Mouse (Mus musculus) small intestine, adult 2 months (tissue): ENCODE measurements around the gene Mob3a. TPM values are rescaled to one million over a fixed set of nuclear protein-coding genes. Genes with fewer than 3 reads are reported as not detected.

ENCODE experiments used
- H3K27ac ChIP-seq: fragments of 200-500 bp; 2 replicates; pipeline ENCODE4 v1.5.1; 2012; ENCODE audit warnings: low read depth, low read length, control low read depth, inconsistent platforms; ENCODE audit not compliant: insufficient read depth
- H3K27me3 ChIP-seq: fragments of 200-500 bp; 2 replicates; pipeline ENCODE4 v1.6.1; 2012; ENCODE audit warnings: mild to moderate bottlenecking, moderate library complexity, low read length, inconsistent platforms; ENCODE audit not compliant: control insufficient read depth, insufficient read depth
- H3K36me3 ChIP-seq: fragments of 200-500 bp; 2 replicates; pipeline ENCODE4 v1.6.1; 2012; ENCODE audit warnings: mild to moderate bottlenecking, low read length, control low read depth, inconsistent platforms; ENCODE audit not compliant: control insufficient read depth, insufficient read depth
- H3K4me1 ChIP-seq: fragments of 200-500 bp; 2 replicates; pipeline ENCODE4 v1.6.1; 2012; ENCODE audit warnings: low read length, inconsistent platforms, mixed read lengths; ENCODE audit not compliant: control insufficient read depth, insufficient read depth, insufficient read length
- H3K4me3 ChIP-seq: fragments of 200-500 bp; 2 replicates; pipeline ENCODE4 v1.5.1; 2012; ENCODE audit warnings: low read depth, mild to moderate bottlenecking, control low read depth, inconsistent platforms, low read length, moderate library complexity
- CTCF ChIP-seq: fragments of 200-500 bp; IDR thresholded peaks from 2 replicates; pipeline ENCODE4 v1.5.1; 2012; ENCODE audit warnings: low read depth, mild to moderate bottlenecking, control low read depth, inconsistent platforms, low read length, moderate library complexity, mixed read lengths; ENCODE audit not compliant: insufficient replicate concordance, insufficient read length; ENCODE audit errors: extremely low read depth
- POLR2A ChIP-seq: fragments of 200-500 bp; IDR thresholded peaks from 2 replicates; pipeline ENCODE4 v1.6.1; 2012; ENCODE audit warnings: low read depth, mild to moderate bottlenecking, control low read depth, inconsistent platforms, low read length, moderate library complexity
- WGBS: fragments of 180-500 bp; shearing (Covaris S2); methylation state at CpG from one replicate; pipeline ENCODE4 v1.1.7; 2018; 5-methylcytosine and 5-hydroxymethylcytosine counted together
- polyA plus RNA-seq: library from polyadenylated mRNA; depleted of rRNA; stranded (reverse); fragments of >200 nt; gene quantifications from 2 replicates; pipeline ENCODE4 v1.2.3, GENCODE M21; 2012

Gene Mob3a
- polyA plus RNA-seq, 1 experiment = 40.0 TPM

DNA sequence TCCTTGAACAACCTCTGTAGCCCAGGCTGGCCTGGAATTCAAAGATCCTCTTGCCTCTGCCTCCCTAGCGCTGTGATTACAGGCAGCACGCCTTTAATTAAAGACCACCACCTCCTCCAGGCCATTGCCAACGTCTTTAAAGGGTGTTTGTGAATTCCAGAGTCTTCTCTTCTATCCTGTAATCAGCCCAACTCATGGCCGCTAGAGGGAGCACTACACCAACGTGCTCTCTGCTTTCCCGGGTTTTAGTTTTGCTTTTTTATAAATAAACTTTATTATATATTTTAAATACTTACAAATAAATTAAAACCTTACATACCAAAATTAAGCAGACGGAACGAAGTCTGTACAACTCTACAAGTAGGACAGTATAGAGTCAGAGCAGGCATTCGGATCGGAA lies 42.6 kb downstream of the Mob3a start:
- WGBS = 7% methylated on average over 10 of the region's 10 CpGs
- peak overlapping the region; percentile 85 for H3K27ac ChIP-seq

DNA sequence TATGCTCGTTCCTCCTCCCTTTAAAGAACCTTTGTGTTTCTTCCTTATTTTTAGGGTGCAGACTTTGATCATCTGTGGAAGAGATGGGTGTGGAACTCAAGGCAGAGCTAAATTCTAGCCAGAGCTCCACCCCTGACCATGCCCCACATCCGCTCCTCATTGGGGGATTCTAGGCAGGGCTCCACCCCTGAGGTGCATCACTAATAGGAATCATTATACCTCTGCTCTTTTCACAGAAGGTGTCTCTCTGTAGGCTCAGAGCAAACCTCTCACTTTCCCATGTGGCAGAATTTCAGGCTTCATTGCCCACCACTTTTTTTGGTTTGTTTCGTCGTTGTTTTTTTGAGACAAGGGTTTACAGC lies 43.0 kb downstream of the Mob3a start:
- peaks cover 25% of the 10 kb centered on the region for H3K4me1 ChIP-seq
- H3K36me3 ChIP-seq = no peaks in the 10 kb centered on the region
- H3K27ac ChIP-seq = peak overlapping the region; percentile 85
- TF ChIP-seq POLR2A (no peak), CTCF (no peak)
- WGBS = 16% methylated on average over 4 of the region's 4 CpGs
- H3K4me3 ChIP-seq = peak overlapping the region; percentile 36; the same call in 1 of the 2 replicates
- no peaks in the 10 kb centered on the region for H3K27me3 ChIP-seq

More for the DNA sequence above, 42.6 kb downstream of the Mob3a start:
- no peaks in the 10 kb centered on the region for H3K36me3 ChIP-seq
- TF ChIP-seq POLR2A = no peak
- peak; percentile 69; the same call in 1 of the 2 replicates for TF ChIP-seq CTCF
- H3K4me1 ChIP-seq = peaks cover 26% of the 10 kb centered on the region
- no peaks in the 10 kb centered on the region for H3K27me3 ChIP-seq
- H3K4me3 ChIP-seq = peak overlapping the region; percentile 36; the same call in 1 of the 2 replicates

- Histone ChIP-seq H3K27me3 (no peaks in the 10 kb centered on the region), H3K4me3 (no peak overlapping the region), H3K4me1 (peaks cover 21% of the 10 kb centered on the region), H3K36me3 (no peaks in the 10 kb centered on the region), H3K27ac (peak overlapping the region; percentile 85)
- TF ChIP-seq CTCF (no peak), POLR2A (no peak)
- WGBS = 28% methylated on average over 14 of the region's 14 CpGs
Observed at GRCm38 (mm10) chr10:80658194-80658840, 43.5 kb downstream of the Mob3a start.

GRCm38 (mm10) chr10:80656863-80657623 lies 44.7 kb downstream of the Mob3a start, which contains the start of gene Btbd2:
Gene Btbd2 (minus strand): TSS chr10:80657071.
- 16% methylated on average over 15 of the region's 15 CpGs for WGBS
- no peak for TF ChIP-seq CTCF
- TF ChIP-seq POLR2A = no peak; the same call in 1 of the 2 replicates
- Histone ChIP-seq H3K4me1 (peaks cover 20% of the 10 kb centered on the region), H3K36me3 (no peaks in the 10 kb centered on the region; the same call in 1 of the 2 replicates), H3K4me3 (peak within 1 kb of the TSS; percentile 85), H3K27ac (peak within 1 kb of the TSS; percentile 100), H3K27me3 (no peaks in the 10 kb centered on the region)

DNA sequence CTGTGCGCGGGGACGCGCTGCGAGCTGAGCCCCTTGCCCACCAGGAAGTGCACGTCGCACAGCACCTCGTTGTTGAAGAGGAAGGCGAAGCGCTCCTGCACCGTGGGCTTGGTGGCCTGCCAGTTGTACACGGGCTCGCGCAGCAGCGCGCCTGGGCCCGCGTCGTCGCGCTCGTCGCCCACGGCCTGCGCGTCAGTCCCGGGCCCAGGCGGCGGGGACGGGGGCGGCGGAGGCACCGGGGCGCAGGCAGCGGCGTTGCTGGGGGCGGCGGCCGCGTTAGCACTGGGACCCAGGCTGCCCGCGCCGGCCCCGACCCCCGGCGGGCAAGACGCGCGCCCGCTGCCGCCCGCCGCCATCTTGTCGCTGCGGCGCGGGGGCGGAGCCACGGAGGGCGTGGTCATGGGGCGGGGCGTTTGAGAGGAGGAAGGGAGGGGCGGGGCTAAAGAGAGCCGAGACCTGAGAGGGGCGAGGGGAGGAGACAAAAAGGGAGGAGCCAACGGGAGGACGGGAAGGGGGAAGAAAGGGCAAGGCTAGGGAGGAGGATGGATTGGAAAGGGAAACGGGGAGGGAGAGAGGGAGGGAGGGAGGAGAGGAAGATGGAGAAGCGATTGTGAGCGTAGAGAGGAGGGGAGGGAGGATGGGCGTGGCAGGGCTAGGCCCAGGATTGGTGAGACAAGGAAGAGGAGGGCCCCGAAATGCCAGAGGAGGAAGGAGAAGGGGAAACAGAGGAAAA lies 45.5 kb downstream of the Mob3a start:
- Histone ChIP-seq H3K36me3 (no peaks in the 10 kb centered on the region; the same call in 1 of the 2 replicates), H3K27me3 (no peaks in the 10 kb centered on the region), H3K4me3 (peak overlapping the region; percentile 85), H3K27ac (peak overlapping the region; percentile 100), H3K4me1 (peaks cover 20% of the 10 kb centered on the region)
- WGBS = under 1% methylated on average over 70 of the region's 72 CpGs
- TF ChIP-seq POLR2A (peak; percentile 59; the same call in 1 of the 2 replicates), CTCF (no peak)

- TF ChIP-seq POLR2A (no peak), CTCF (no peak)
- Histone ChIP-seq H3K4me3 (peak overlapping the region; percentile 85), H3K27ac (no peak overlapping the region), H3K27me3 (no peaks in the 10 kb centered on the region), H3K4me1 (peaks cover 20% of the 10 kb centered on the region), H3K36me3 (no peaks in the 10 kb centered on the region; the same call in 1 of the 2 replicates)
- WGBS = 3% methylated on average over 12 of the region's 12 CpGs
Observed at GRCm38 (mm10) chr10:80655406-80656129, 46.2 kb downstream of the Mob3a start.
